ENCODE assay signal across 28 mouse cellular contexts in the genomic region with DNA sequence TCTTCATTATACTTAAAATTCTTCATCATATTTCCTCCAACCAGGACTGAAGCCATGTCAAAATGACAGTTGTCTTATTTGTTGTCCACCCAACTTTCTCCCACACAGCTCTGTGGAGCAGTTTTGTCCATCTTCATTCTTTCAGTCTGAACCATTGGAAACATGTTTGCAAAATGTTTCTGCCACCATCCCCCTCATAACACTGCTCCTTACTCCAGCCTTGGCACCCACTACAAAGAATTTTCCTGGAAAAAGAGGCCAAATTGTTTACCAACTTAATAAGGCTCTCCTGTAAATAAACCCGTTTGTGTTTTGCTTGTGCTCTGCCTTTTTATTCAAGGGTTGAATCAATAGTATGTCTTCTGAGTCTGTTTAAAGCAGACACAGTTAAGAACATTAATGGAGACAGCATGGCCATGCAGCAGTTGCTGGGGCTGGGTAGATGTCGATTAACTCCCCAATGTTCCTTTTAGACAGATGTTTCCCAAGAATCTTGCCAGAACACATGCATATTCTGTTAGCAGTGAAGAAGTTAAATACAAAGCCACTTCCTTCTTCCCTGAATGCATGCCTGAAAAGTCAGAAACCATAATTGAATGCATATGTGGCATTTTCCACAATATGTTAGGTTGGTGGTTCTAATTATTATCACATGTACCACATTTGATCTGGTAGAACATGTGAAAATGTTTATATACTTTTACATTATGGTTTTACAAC.
A peak's percentile ranks its signal among the peaks of the same experiment; 100 is the strongest.
DNase-seq lines count a peak whose midpoint lies in the region; ATAC-seq and TF ChIP-seq lines count a peak whose summit lies in the region.
"Had no signal": no experiment of that assay in that cellular context is flagged by ENCODE, and none has a peak within 500 bp of the region (broad histone marks: within the 10 kb centered on the region; RNA-seq: fewer than 3 reads in every experiment).

No protein-coding gene starts in this region.

- peak overlapping the region; percentile 77 for H3K27ac ChIP-seq in embryonic facial prominence, embryonic 14.5 days (replicated peaks; ENCODE audit: low read depth, low read length)
- H3K27ac ChIP-seq in limb, embryonic 12.5 days: peak overlapping the region; percentile 75
- no peak overlapping the region for H3K27ac ChIP-seq in liver, postnatal 0 days (ENCODE audit: low read depth)
- H3K27ac ChIP-seq: forebrain, embryonic 12.5 days; kidney, embryonic 15.5 days; neural tube, embryonic 12.5 days had no signal

- H3K4me2 ChIP-seq in embryonic facial prominence, embryonic 14.5 days (ENCODE audit: low read depth, low read length): no peak overlapping the region
- no peak overlapping the region for H3K4me2 ChIP-seq in limb, embryonic 12.5 days
- no peak overlapping the region for H3K4me2 ChIP-seq in liver, postnatal 0 days (ENCODE audit: low read depth, low read length)
- H3K4me2 ChIP-seq: forebrain, embryonic 12.5 days; heart, embryonic 11.5 days; kidney, embryonic 15.5 days; liver, embryonic 11.5 days; neural tube, embryonic 12.5 days had no signal

- peaks cover 19% of the 10 kb centered on the region for H3K4me1 ChIP-seq in embryonic facial prominence, embryonic 14.5 days (ENCODE audit: control insufficient read depth, insufficient read depth, low read length)
- peaks cover 23% of the 10 kb centered on the region for H3K4me1 ChIP-seq in limb, embryonic 12.5 days (replicated peaks)
- no peaks in the 10 kb centered on the region for H3K4me1 ChIP-seq in liver, postnatal 0 days (ENCODE audit: insufficient read depth)
- H3K4me1 ChIP-seq: forebrain, embryonic 12.5 days; kidney, embryonic 15.5 days; megakaryocyte, embryonic 14.5 days; neural tube, embryonic 12.5 days had no signal

- peak; percentile 61 for DNase-seq in 3T3-L1 (ENCODE audit: low read depth, low spot score)
- peak; percentile 74 for DNase-seq in embryo, embryonic 10.5 days (ENCODE audit: low spot score)
- DNase-seq in embryonic facial prominence, embryonic 14.5 days (ENCODE audit: low spot score): peak; percentile 96
- DNase-seq in cerebellum, adult 11-12 months: no peak
- DNase-seq in frontal cortex, postnatal 25 days (ENCODE audit: low spot score in 2 of 2): no peak
- no peak for DNase-seq in liver, postnatal 0 days
- no peak for DNase-seq in urinary bladder, postnatal 14 days (ENCODE audit: low spot score)
- DNase-seq: adrenal gland, postnatal 14 days; B cell, adult 2 months; cerebellum, adult 9-10 months; gastrocnemius, postnatal 14 days; heart, adult 11 months; kidney, adult 11 months; kidney, postnatal 4 days; lung, adult 18-20 months; midbrain, embryonic 14.5 days; right cerebral cortex, postnatal 14 days; spleen, adult 18-20 months; thymus, postnatal 14 days had no signal

- no peaks in the 10 kb centered on the region for H3K9me3 ChIP-seq in embryonic facial prominence, embryonic 14.5 days (ENCODE audit: control insufficient read depth, low read length)
- H3K9me3 ChIP-seq in limb, embryonic 12.5 days: no peaks in the 10 kb centered on the region
- H3K9me3 ChIP-seq in liver, postnatal 0 days (ENCODE audit: low read length): no peaks in the 10 kb centered on the region
- H3K9me3 ChIP-seq: forebrain, embryonic 12.5 days; kidney, embryonic 15.5 days; neural tube, embryonic 12.5 days had no signal

- ATAC-seq in embryonic facial prominence, embryonic 14.5 days (ENCODE audit: low read depth): peak; percentile 92
- peak; percentile 85 for ATAC-seq in limb, embryonic 12.5 days (ENCODE audit: insufficient number of reproducible peaks, insufficient read depth, low FRiP score, low TSS enrichment, low read depth)
- ATAC-seq in liver, postnatal 0 days: no peak
- ATAC-seq: activated CD4-positive, CD25-positive, alpha-beta regulatory T cell, adult 4 months had no signal

- 20% methylated on average over 2 of the region's 2 CpGs for WGBS in embryonic facial prominence, embryonic 14.5 days
- WGBS in limb, embryonic 12.5 days: 15% methylated on average over 2 of the region's 2 CpGs
- WGBS in liver, postnatal 0 days (ENCODE audit: insufficient replicate concordance): 49% methylated on average over 2 of the region's 2 CpGs

- no peaks in the 10 kb centered on the region for H3K36me3 ChIP-seq in embryonic facial prominence, embryonic 14.5 days (ENCODE audit: control insufficient read depth, insufficient read depth, low read length)
- H3K36me3 ChIP-seq in limb, embryonic 12.5 days: no peaks in the 10 kb centered on the region
- H3K36me3 ChIP-seq in liver, postnatal 0 days (replicated peaks; ENCODE audit: insufficient read depth, low read length): no peaks in the 10 kb centered on the region
- H3K36me3 ChIP-seq: forebrain, embryonic 12.5 days; kidney, embryonic 15.5 days; neural tube, embryonic 12.5 days had no signal

- TF ChIP-seq CTCF in liver, postnatal 0 days (IDR thresholded peaks at IDR 0.05; ENCODE audit: low read depth): no peak

- no peaks in the 10 kb centered on the region for H3K27me3 ChIP-seq in embryonic facial prominence, embryonic 14.5 days (replicated peaks; ENCODE audit: control insufficient read depth, insufficient read depth, low read length)
- H3K27me3 ChIP-seq in limb, embryonic 12.5 days: no peaks in the 10 kb centered on the region
- H3K27me3 ChIP-seq in liver, postnatal 0 days (ENCODE audit: insufficient read depth, low read length): no peaks in the 10 kb centered on the region
- H3K27me3 ChIP-seq: forebrain, embryonic 12.5 days; kidney, embryonic 15.5 days; megakaryocyte, embryonic 14.5 days; neural tube, embryonic 12.5 days had no signal

- TF ChIP-seq EP300 in liver, postnatal 0 days (IDR thresholded peaks at IDR 0.05; ENCODE audit: low read depth): no peak

- no peak overlapping the region for H3K4me3 ChIP-seq in embryonic facial prominence, embryonic 14.5 days (ENCODE audit: low read depth, low read length)
- H3K4me3 ChIP-seq in limb, embryonic 12.5 days (replicated peaks): no peak overlapping the region
- H3K4me3 ChIP-seq in liver, postnatal 0 days (ENCODE audit: low read depth, low read length): no peak overlapping the region
- H3K4me3 ChIP-seq: erythroblast, embryonic 14.5 days; forebrain, embryonic 12.5 days; kidney, embryonic 15.5 days; megakaryocyte, embryonic 14.5 days; neural tube, embryonic 12.5 days had no signal

- H3K9ac ChIP-seq in embryonic facial prominence, embryonic 14.5 days (ENCODE audit: low read depth, low read length): no peak overlapping the region
- no peak overlapping the region for H3K9ac ChIP-seq in limb, embryonic 12.5 days (replicated peaks)
- no peak overlapping the region for H3K9ac ChIP-seq in liver, postnatal 0 days (replicated peaks)
- H3K9ac ChIP-seq: forebrain, embryonic 12.5 days; kidney, embryonic 15.5 days; neural tube, embryonic 12.5 days had no signal

Comparison
In these comparisons a context has a peak if more than half of its experiments do, and no peak if none do; other contexts are left out.
1. DNase-seq: peak in 3T3-L1 (single experiment), embryo, embryonic 10.5 days (single experiment) and embryonic facial prominence, embryonic 14.5 days (single experiment); none in cerebellum, adult 11-12 months (single experiment), frontal cortex, postnatal 25 days (0 of 2), liver, postnatal 0 days (single experiment) and urinary bladder, postnatal 14 days (single experiment).